15 mouse cellular contexts compared by ENCODE assay signal in the genomic region with DNA sequence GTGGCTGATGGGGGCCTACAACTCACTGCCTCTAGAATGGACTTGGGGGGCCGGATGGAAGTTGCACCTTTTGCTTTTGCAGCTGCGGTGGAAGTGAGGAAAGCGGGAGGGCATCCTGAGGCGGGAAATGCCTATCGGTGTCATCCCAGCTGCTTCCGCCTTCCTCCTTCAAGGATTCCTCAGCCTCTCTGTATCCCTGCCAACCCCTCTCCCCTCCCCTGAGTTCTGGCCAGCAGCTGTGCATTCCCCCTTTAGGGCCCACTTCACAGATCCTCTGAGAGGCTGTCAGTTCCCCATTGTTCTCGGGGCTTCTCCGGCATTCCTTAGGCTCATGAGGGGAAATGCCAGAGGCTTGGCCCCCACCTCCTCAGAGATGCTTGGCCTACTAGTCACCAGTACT. TPM values are rescaled to one million over a fixed set of nuclear protein-coding genes. Genes with fewer than 3 reads are reported as not detected.
DNase-seq lines count a peak whose midpoint lies in the region; ATAC-seq lines count a peak whose summit lies in the region.
"Had no signal": no experiment of that assay in that cellular context is flagged by ENCODE, and none has a peak within 500 bp of the region (broad histone marks: within the 10 kb centered on the region; RNA-seq: fewer than 3 reads in every experiment).

No protein-coding gene starts in this region.

- no peak overlapping the region for H3K27ac ChIP-seq in kidney, embryonic 15.5 days
- H3K27ac ChIP-seq: embryonic facial prominence, embryonic 15.5 days; limb, embryonic 15.5 days had no signal

- H3K9me3 ChIP-seq in kidney, embryonic 15.5 days (replicated peaks): no peaks in the 10 kb centered on the region
- H3K9me3 ChIP-seq: embryonic facial prominence, embryonic 15.5 days; limb, embryonic 15.5 days had no signal

- ATAC-seq in kidney, embryonic 15.5 days (replicated peaks; ENCODE audit: low FRiP score): no peak
- ATAC-seq: forebrain, postnatal 0 days had no signal

- no peak overlapping the region for H3K4me2 ChIP-seq in kidney, embryonic 15.5 days
- H3K4me2 ChIP-seq: embryonic facial prominence, embryonic 15.5 days; limb, embryonic 15.5 days had no signal

- H3K27me3 ChIP-seq in kidney, embryonic 15.5 days: no peaks in the 10 kb centered on the region
- H3K27me3 ChIP-seq: embryonic facial prominence, embryonic 15.5 days; limb, embryonic 15.5 days had no signal

- no peaks in the 10 kb centered on the region for H3K4me1 ChIP-seq in kidney, embryonic 15.5 days
- H3K4me1 ChIP-seq: embryonic facial prominence, embryonic 15.5 days; limb, embryonic 15.5 days had no signal

- no peak overlapping the region for H3K9ac ChIP-seq in kidney, embryonic 15.5 days
- H3K9ac ChIP-seq: embryonic facial prominence, embryonic 15.5 days; forebrain, postnatal 0 days; limb, embryonic 15.5 days had no signal

- 54% methylated on average over 8 of the region's 8 CpGs for WGBS in kidney, embryonic 15.5 days

- H3K36me3 ChIP-seq in kidney, embryonic 15.5 days: no peaks in the 10 kb centered on the region
- H3K36me3 ChIP-seq: embryonic facial prominence, embryonic 15.5 days; limb, embryonic 15.5 days had no signal

- peak; percentile 8 for DNase-seq in embryo, embryonic 9.5 days (ENCODE audit: extremely low spot score)
- DNase-seq in embryo, embryonic 10.5 days (ENCODE audit: low spot score): no peak
- DNase-seq in kidney, adult 8-10 months: peak; percentile 5 to 24
- DNase-seq in 3T3-L1 (ENCODE audit: low read depth, low spot score): peak; percentile 6
- peak; percentile 33 for DNase-seq in kidney, adult 9 months
- DNase-seq in right cerebral cortex, postnatal 14 days: no peak
- no peak for DNase-seq in frontal cortex, postnatal 10 days (ENCODE audit: low spot score in 2 of 2)
- DNase-seq: forebrain, postnatal 0 days; gastrocnemius, postnatal 36 days; heart, postnatal 14 days; thymus, postnatal 25 days had no signal

- H3K4me3 ChIP-seq in kidney, embryonic 15.5 days (replicated peaks): no peak overlapping the region
- H3K4me3 ChIP-seq: embryonic facial prominence, embryonic 15.5 days; limb, embryonic 15.5 days; myocyte had no signal

RNA-seq across cellular contexts. Expression of a gene that starts 28.6 kb away (rescaled TPM):
- polyA plus RNA-seq in kidney, embryonic 15.5 days (2015; fragmentation: Nextera tagmentation; extraction: Ambion mirVana): 6.2 and 6.4 TPM in 2 replicates

Comparison
In these comparisons a context has a peak if more than half of its experiments do, and no peak if none do; other contexts are left out.
1. DNase-seq: peak in embryo, embryonic 9.5 days (single experiment), kidney, adult 8-10 months (2 of 2), 3T3-L1 (single experiment) and kidney, adult 9 months (single experiment); none in embryo, embryonic 10.5 days (single experiment), right cerebral cortex, postnatal 14 days (single experiment) and frontal cortex, postnatal 10 days (0 of 2).